Mouse (Mus musculus): ENCODE data around the gene Uhrf1bp1.

DNA sequence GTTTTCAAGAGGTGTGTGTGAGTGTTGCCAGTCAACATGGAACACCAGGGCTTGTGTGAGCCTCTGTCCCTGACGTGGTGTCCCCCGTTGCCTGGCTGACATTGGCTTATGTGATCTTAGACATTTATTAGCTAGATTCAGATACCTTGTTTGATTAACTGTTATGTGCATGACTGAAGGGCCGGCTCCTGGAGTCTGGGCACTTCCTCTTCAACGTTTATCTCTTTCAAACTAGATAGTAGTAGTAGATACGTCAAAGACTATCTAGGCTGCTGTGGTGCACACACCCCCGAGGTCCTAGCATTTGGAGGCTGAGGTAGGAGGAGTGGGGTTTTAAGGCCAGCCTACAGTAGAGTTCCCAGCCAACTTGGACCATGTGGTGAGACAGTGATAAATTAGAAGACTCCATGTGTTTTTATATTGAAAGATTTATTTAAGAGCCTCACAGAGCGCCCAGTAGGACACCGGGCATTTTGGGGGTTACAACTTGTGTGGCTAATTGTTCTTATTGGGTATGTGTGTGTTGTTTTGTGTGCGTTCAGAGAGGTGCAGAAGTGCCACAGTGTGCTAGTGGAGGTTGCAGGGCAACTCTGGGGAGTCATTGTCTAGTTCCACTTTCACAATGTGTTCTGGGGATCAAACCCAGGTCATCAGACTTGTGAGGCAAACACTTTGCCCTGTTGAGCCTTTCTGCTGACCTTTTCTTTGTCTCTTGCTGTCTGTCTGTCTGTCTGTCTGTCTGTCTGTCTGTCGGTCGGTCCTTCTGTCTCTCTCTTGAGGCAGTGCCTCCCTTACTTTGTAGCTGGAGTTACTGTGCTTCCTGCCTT, 1.6 kb downstream of the Uhrf1bp1 start:
- TF ChIP-seq CTCF (IDR thresholded peaks at IDR 0.05; ENCODE audit: extremely low read depth, insufficient read depth, low read length) (no peak), POLR2A (IDR thresholded peaks at IDR 0.05; ENCODE audit: extremely low read depth, insufficient read depth, low read length) (no peak)

Data from cortical plate, adult 2 months (tissue).